Mouse (Mus musculus) frontal cortex, adult 2 months (tissue): ENCODE measurements at regions not wholly inside any gene's neighbourhood (a gene's known extent, or its start where the extent isn't known, plus 50 kb on each side); places are given as distances from the start of the nearest gene placed in this dataset.

Source experiments
- DNase-seq, 2 experiments: peaks; one replicate each; pipeline ENCODE4 v3.0.0; 2022; ENCODE audit warnings: low spot score in 1 of 2; ENCODE audit errors: extremely low spot score in 1 of 2

DNA sequence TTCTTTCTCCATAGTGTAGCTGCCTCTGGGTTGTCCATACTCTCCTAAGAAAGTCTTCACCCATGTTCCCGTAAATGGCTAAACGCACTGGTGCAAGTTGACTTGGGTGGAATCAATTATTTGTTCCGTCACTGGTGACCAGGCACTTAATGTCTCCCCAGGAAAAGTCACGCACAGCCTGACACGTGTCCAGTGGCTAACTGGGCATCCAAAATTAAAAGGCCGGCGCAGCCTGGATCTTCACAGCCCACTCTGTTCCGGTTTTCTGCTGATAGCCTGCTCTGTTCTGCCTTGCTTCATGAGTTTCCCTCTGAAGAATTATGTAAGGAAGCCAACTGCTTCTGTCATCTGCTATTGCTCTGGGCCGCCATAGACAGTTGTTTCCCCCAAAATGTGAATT lies 81.3 kb upstream of the Rbms3 start:
- DNase-seq: no peak

DNA sequence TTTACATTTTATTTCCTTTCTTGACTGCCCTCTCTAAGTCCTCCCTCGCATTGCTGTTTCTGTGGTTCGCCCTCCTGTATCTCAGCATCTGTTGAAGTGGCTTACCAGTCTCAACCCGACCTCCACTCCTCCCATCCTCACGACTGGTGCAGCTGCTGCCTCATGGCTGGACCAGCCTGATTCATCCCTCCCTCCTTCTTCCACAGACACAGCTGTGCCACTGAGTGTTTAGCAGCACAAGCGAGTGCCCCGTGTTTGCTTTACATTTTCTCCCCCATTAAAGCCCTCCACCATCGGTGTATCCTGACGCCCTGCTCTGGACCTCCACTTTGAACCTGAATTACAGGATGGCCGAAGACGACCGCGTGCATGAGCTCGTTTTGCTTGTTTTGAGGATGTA lies 80.0 kb upstream of the Rbms3 start:
- no peak for DNase-seq

DNA sequence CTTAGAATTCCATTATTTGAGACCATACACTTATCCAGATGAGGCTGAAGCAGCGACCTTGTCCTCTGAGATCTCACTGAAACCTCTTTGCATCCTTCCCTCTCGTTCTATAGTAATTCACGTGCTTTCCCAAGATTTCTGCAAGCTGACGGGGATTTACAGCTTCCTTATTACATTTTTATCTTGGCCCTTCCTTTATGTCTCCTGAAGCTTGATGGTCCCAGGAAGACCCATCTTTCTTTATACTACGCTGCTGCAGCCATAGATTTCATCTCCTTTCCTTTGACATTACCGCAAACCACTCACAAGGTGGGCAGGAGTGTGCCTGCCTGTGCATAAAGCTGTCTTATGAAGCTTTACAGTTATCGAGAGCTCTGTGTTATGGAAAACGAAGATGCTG lies 63.3 kb upstream of the Rbms3 start:
- DNase-seq: no peak

DNA sequence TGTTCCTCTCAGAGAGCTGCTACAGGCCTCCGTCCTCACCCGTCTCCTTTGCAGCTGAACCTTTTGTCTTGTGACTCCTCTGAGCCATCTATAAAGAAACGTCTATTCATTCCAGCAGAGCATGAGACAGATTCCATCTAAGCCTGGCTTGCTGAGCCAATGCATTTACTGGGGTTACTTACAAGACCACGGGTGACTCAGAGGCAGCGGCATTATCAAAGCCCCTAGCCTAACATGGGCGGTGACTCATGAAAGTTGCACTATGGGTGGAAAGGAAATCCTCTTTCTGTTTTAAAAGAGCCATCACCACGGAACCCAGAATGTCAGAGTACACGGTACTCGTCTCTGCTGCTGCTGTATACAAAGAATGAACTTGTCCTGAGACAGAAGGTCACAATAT lies 62.8 kb upstream of the Rbms3 start:
- no peak for DNase-seq

DNA sequence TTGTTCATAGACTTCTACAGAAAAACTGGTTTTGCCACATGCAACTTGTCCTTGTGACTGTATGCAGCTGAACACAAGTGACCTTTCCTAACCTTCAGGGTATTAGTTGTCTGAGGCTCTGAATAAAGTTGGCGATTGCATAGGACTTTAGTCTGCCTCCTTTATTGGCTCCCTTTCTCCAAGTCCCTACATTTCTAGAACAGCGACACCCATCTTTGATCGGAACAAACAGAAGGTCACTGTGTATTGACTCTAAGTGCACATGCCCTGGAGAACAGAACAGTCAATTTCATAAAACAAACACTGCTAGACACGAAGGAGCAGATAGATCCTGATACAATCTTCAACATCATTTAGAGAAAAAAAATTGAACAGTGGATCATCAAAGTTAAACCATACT lies 60.2 kb upstream of the Rbms3 start:
- DNase-seq: no peak
